Mouse (Mus musculus): ENCODE data around the gene Cypt4. TPM values are rescaled to one million over a fixed set of nuclear protein-coding genes. Genes with fewer than 3 reads are reported as not detected.
"Not testable (repeated sequence)": the region's sequence is repeated elsewhere in the genome, so short reads cannot be mapped to it uniquely, and the experiment has no call there.

The Cypt4 gene
- total RNA-seq (2021) (not detected), polyA plus RNA-seq (2012; rRNA removed) (not detected in 2 replicates)
- long read RNA-seq, result 0 reads

DNA sequence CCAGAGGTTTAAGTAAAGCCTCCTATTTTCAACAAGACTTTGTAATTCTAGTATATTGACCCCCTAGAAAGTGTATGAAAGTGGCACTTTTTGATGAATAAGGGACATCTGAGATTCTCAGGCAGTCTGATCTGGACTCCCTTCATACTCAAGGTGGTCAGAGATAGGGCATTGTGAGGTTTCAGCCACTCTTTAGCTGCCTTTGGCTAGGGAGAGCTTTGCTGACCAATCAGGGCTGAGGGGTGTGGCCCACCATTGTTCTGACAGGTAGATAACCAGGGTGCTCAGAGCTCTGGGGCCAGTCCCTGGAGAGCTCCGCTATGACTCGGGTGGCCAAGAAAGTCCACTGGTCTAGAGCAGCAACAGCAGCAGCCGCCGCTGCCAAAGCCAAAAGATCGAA, at the start of gene Cypt4:
Gene Cypt4, plus strand, starts transcription at position 301 of the 400 bp plus-strand sequence.
- 89% methylated on average over 5 of the region's 5 CpGs for WGBS
- no peak for TF ChIP-seq CTCF (IDR thresholded peaks at IDR 0.05)
- no peak for TF ChIP-seq POLR2A (IDR thresholded peaks at IDR 0.05; ENCODE audit: insufficient read depth, low read depth, low read length)
- TF ChIP-seq EP300 (IDR thresholded peaks at IDR 0.05; ENCODE audit: insufficient read depth, low read depth, low read length), result no peak
- Histone ChIP-seq H3K27ac (no peak within 1 kb of the TSS), H3K27me3 (ENCODE audit: control insufficient read depth, insufficient read depth, low read length) (no peaks in the 10 kb centered on the region), H3K79me2 (replicated peaks; ENCODE audit: control insufficient read depth, insufficient read depth, low read length) (no peaks in the 10 kb centered on the region), H3K4me1 (ENCODE audit: control insufficient read depth, insufficient read depth, low read length) (no peaks in the 10 kb centered on the region), H3K4me3 (no peak within 1 kb of the TSS), H3K9ac (ENCODE audit: low read depth, low read length) (no peak within 1 kb of the TSS), H3K36me3 (ENCODE audit: control insufficient read depth, insufficient read depth, low read length) (no peaks in the 10 kb centered on the region)
- no peak for DNase-seq
- intact Hi-C loops (cut with DNase I), result no loop called here

DNA sequence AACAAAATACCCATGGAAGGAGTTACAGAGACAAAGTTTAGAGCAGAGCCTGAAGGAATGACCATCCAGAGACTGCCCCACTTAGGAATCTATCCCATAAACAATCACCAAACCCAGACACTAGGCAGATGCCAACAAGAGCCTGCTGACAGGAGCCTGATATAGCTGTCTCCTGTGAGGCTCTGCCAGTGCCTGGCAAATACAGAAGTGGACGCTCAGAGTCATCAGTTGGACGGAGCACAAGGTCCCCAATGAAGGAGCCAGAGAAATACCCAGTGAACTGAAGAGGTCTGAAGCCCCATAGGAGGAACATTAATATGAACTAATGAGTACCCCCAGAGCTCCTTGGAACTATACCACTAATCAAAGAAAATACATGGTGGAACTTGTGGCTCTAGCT, 12.3 kb downstream of the Cypt4 start:
- H3K9ac ChIP-seq (ENCODE audit: low read depth, low read length); H3K4me1 ChIP-seq (ENCODE audit: control insufficient read depth, insufficient read depth, low read length); H3K79me2 ChIP-seq (replicated peaks; ENCODE audit: control insufficient read depth, insufficient read depth, low read length); H3K4me3 ChIP-seq; H3K36me3 ChIP-seq (ENCODE audit: control insufficient read depth, insufficient read depth, low read length); H3K27me3 ChIP-seq (ENCODE audit: control insufficient read depth, insufficient read depth, low read length); intact Hi-C loops (cut with DNase I); H3K27ac ChIP-seq: not testable (repeated sequence)
- DNase-seq, result peak in 1 of 2 experiments; percentile 3
- 29% methylated on average over 2 of the region's 2 CpGs for WGBS

Other genes starting within 250 kb of the Cypt4 start
- 1 to 10 TPM; 6.9 TPM for gene Dpy19l1, start 122.1 kb upstream of the Cypt4 start, total RNA-seq (2021)
- 5.1 and 7.6 TPM in 2 replicates for gene Dpy19l1, start 122.1 kb upstream of the Cypt4 start, polyA plus RNA-seq (2012; rRNA removed)
- gene Dpy19l2, start 71.1 kb downstream of the Cypt4 start, total RNA-seq (2021), result not detected
- gene Dpy19l2, start 71.1 kb downstream of the Cypt4 start, polyA plus RNA-seq (2012; rRNA removed), result 0.02 TPM in 1 of 2 replicates, not detected in the other
- 10 to 100 TPM; 83.0 to 83.2 TPM for gene Tbx20, start 149.1 kb downstream of the Cypt4 start, total RNA-seq (2021)
- gene Tbx20, start 149.1 kb downstream of the Cypt4 start, polyA plus RNA-seq (2012; rRNA removed), result 33.9 and 45.2 TPM in 2 replicates

Measured in heart, adult 2 months (tissue).